Mouse (Mus musculus): ENCODE measurements around the gene Arvcf.

The Arvcf gene

DNA sequence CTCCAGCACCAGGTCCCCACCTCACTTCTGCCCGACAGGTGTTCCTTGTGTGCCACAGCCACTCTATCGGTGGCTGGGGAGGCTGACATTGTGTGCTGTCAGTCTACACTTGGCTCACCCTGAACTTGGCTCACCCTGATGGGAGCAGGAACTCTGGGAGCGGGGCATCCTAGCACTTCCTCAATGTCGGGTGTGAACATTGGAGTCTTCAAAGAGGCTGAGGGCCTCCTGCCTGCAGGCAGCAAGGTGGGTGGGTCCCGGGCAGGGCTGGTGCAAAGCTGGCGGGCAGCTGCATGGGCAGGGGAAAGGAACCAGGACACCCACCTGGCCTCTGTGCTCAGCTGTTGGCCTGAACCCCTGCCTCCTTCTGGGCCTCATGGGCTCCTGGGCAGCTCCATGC, 88.1 kb downstream of the Arvcf start:
- DNase-seq = no peak

DNA sequence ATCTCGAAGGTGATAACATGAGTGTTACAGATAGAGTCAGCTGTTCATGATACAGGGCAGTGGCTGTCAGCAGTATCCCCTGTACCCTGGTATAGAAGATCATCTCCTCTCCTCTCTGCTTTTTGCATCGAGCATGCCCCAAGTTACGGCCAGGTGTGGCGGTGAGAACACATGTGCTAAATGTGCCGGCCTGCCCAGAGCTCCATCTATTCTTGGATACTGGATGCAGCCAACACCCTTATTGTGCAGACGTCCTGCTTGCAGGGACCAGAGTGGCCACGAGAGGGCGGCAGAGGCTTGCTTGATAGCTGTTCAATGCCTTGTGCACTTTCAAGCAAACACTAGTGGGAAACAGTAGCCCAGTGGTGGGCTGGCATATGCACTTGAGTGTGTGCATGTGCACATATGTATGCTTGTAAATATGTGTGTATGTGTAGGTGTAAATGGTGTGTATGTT, 95.4 kb downstream of the Arvcf start:
- DNase-seq = peak; percentile 91 to 93

DNA sequence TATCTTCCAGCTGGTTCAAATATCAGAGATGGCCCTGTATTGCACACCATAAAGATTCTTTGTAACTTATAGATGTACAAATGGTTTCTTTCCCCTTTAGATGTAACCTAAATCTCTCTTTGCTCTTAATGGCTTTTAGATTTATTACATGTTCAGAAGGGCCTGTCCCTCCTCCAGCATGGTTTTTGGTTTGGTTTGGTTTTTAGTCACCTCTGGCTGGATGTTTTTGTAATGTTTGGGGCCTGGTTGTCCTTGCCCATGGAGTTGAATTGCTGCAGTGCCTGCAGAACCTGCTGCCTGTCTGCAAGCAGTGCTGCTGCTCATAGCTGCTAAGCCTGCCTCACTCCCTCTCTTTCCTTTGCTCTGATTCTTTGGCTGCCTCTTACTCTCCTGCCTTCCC, 99.3 kb downstream of the Arvcf start:
- DNase-seq = no peak

DNA sequence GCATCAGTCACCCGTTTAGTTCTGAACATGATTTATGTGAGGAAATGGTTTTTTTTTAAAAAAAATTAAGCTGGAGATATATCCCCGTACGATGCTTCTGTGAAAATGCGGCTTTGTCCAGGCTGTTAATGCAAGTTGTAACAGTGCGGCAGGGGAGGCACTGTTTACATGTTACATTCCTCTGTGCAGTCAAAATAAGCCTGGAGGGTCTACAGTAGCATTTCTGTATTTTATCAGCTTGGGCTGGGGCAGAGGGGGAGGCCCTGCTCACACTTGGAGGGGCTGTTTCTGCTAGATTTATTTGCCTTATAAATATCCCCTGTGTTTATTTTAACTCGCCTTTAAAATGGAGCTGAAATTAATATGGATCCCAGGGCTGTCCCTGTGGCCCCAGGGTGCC, 100.1 kb downstream of the Arvcf start:
- no peak for DNase-seq

DNA sequence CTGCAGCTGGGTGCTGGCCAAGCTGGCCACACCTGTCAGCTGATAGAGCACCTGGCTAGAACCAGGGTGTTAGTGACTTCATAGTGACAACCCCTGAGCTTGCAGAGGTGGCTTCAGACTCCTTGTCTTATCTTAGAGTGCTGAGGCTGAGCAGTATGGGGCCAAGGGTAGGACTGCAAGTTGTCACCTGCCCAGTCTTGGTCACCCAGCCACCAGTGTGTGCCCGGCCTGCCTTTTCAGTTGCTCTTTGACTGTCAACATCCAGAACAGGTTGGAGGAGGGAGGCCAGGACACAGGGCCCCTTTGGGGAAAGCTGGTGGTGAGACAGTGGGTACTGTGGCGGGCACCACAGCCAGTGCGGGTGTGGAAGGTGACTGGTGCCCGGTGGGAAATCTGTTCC, 101.0 kb downstream of the Arvcf start:
- no peak for DNase-seq

DNA sequence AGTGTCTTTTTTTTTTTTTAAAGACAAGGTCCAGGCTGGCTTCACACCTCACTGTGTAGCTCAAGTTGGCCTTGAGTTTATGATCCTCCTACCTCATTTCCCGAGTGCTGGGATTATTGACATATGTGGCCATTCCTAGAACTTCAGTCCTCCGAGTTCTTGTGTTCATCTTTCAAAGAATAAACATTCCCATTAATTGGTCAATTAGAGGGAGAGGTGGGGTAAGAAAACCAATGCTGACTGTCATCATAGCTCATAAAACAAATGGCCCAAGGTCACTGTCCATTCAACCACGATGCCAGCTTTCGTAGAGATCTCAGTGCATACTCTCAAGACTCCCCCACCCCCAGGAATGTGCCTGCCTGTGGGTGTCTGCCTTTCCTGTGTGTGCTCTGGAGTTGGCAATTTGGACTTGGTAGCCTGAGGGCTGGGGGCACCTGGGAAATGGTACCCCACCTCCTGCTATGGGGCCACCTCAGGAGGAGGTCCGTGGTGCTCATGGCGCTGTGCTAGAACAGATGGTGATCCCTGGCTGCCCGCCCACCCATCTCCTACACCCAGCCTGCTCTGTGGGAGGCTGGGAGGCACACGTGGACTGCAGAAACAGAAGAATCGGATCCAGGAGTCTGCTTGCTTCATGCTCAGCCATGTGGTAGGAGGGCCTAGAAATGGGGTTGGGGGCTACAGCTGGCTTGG, 103.7 kb downstream of the Arvcf start:
- no peak for DNase-seq

DNA sequence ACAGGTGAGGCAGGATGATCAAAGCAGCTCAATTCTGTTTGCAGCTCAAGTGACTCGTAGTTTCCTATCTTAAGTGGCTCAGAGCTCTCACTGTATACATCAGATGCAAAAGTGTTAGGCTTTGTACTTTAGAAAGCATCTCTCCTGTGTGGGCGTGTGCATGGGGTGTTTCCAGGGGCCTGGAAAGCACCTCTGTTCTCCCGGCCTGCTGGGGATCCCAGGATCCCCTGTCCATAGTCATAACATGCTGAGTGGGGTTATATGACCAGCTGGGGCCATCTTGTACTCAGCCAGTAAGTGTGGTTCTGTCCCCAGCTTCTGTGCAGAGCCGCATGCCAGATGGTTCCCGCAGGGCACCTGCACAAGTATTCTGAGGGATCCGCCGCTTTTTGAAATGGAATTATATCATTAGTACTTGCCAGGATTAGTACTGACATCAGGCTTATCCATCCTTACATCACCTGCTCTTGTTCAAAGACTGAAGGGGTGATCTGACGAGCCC, 104.4 kb downstream of the Arvcf start:
- no peak for DNase-seq

DNA sequence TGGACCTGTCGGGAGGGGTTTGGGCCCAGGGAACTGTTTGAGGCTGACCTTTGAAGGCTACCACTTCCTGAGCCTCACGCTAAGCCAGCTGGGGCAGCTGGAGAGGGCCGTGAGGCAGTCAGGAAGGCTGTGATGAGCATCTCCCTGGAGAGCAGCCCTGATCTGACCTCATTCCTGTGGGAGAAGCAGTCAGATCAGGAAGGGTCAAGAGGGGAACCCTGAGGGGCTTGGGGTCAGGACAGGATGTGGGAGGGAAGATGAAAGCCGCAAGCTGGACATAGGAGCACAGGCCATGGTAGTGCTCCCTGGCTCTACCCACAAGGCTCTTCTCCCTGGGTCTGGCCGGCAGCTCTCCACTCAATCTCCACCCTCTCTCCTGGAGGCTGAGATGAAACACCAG, 105.9 kb downstream of the Arvcf start:
- DNase-seq = no peak

DNA sequence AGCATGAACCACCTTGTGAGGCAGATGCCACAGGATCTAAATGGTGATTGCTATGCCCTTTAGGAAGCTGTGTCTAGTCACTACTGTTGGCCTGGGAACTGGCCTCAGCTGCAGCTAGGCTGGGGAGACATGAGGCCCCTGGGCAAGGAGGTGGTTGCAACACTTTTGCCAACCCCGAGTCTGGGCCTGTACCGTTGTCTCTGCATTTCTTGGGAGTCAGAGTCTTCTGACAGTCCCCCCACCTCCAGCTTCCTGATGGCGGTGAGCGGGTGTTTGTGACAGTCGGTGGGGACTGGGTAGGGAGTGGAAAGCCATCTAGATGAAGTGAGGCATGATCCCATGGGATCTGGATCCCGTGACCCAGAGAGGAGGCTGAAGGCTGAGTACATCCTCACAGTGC, 107.4 kb downstream of the Arvcf start:
- DNase-seq = no peak
